Mouse (Mus musculus): Measurements from ENCODE around the gene Ptprm. TPM values are rescaled to one million over a fixed set of nuclear protein-coding genes. Genes with fewer than 3 reads are reported as not detected.

Gene Ptprm
- polyA plus RNA-seq, 1 experiment: not detected

DNA sequence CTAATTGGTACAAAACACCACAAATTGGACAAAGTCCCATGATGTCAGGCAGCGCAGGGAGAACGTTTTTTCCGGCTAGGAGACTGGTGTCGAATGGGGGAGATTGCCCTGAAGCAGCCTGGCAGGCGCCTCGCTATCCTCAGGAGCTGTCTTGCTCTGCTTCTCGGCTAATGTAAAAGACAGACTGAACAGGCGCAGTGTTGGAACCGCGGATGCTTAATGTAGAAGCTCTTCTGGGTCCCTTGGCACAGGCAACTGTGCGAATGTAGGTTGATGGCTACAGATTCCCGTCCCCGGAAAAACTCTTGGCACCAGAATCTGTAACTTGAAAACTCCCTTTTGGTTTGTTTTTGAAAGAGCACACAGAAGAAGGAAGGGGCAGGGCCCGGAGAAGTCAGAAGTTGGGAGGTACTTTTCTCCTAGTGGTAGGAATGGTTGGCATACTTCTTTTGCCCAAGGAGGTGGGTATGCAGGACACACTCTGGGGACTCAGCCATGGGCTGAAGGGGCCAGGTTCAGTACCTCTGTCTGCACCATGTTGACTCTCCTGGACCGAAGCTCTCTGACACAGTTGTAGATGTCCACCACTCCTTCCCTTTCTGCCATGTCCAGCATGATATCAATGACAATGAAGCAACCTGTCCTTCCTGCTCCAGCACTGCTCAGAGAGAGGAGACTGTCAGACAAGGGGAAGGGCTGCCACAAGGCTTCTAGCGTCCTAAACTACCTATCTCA, 661.1 kb downstream of the Ptprm start:
- no peak overlapping the region for H3K4me3 ChIP-seq (ENCODE audit: insufficient read depth, low read depth, low read length)
- 80% methylated on average over 16 of the region's 16 CpGs for WGBS
- H3K4me1 ChIP-seq (ENCODE audit: control insufficient read depth, insufficient read depth, low read length): 0 out of 2 replicates have a peak, but pooled peaks cover 2% of the 10 kb centered on the region
- H3K27ac ChIP-seq (ENCODE audit: insufficient read depth, low read depth, low read length): no peak overlapping the region
- no peak for TF ChIP-seq CTCF (IDR thresholded peaks at IDR 0.05; ENCODE audit: insufficient read depth, low read depth, low read length)
- TF ChIP-seq POLR2A (IDR thresholded peaks at IDR 0.05; ENCODE audit: insufficient read depth, low read depth, low read length): no peak

DNA sequence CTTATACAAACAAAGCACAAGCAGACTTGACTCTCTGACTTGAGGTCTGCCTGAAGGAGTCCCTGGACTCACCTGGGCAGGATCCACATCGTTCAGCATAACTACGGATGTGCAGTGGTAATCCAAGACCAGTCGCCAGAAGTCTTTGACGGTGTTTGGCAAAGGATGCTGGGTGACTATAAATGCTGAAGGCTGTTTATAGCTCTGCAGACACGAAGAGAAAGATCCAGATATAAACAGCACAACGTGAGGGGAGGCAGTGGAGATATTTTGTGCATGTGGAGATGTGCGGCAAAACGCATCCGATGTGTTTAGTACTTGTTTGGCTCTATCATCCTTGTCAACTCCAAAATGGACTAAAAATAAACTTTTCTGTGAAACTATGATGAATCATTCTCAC, 666.1 kb downstream of the Ptprm start:
- WGBS: 54% methylated on average over 9 of the region's 9 CpGs
- no peak overlapping the region for H3K27ac ChIP-seq (ENCODE audit: insufficient read depth, low read depth, low read length)
- no peaks in the 10 kb centered on the region for H3K4me1 ChIP-seq (ENCODE audit: control insufficient read depth, insufficient read depth, low read length)
- no peak overlapping the region for H3K4me3 ChIP-seq (ENCODE audit: insufficient read depth, low read depth, low read length)
- no peak for TF ChIP-seq CTCF (IDR thresholded peaks at IDR 0.05; ENCODE audit: insufficient read depth, low read depth, low read length)
- TF ChIP-seq POLR2A (IDR thresholded peaks at IDR 0.05; ENCODE audit: insufficient read depth, low read depth, low read length): no peak

DNA sequence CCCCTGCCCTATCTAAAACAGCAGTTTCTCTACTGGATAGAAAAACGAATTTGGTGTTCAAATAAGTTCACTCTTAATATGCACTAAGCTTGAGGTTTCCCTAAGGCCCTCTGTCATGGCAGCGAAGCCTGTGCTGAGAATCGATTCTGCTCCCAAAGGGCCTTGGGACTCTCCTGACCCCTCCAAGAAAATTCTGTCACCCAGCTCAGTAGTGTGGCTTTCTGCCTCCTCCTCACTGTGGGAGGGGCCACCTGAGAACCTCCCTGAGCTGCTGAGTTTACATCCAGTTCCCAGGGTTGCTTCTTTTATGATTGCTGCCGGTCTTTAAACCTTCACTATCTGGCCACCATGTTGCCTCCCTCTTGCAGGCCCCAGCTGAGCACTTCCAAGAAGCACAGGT, 666.7 kb downstream of the Ptprm start:
- Histone ChIP-seq H3K4me1 (ENCODE audit: control insufficient read depth, insufficient read depth, low read length) (no peaks in the 10 kb centered on the region), H3K27ac (ENCODE audit: insufficient read depth, low read depth, low read length) (no peak overlapping the region; the same call in 1 of the 2 replicates), H3K4me3 (ENCODE audit: insufficient read depth, low read depth, low read length) (no peak overlapping the region)
- no peak for TF ChIP-seq CTCF (IDR thresholded peaks at IDR 0.05; ENCODE audit: insufficient read depth, low read depth, low read length)
- no peak for TF ChIP-seq POLR2A (IDR thresholded peaks at IDR 0.05; ENCODE audit: insufficient read depth, low read depth, low read length)
- 73% methylated on average over 4 of the region's 4 CpGs for WGBS

DNA sequence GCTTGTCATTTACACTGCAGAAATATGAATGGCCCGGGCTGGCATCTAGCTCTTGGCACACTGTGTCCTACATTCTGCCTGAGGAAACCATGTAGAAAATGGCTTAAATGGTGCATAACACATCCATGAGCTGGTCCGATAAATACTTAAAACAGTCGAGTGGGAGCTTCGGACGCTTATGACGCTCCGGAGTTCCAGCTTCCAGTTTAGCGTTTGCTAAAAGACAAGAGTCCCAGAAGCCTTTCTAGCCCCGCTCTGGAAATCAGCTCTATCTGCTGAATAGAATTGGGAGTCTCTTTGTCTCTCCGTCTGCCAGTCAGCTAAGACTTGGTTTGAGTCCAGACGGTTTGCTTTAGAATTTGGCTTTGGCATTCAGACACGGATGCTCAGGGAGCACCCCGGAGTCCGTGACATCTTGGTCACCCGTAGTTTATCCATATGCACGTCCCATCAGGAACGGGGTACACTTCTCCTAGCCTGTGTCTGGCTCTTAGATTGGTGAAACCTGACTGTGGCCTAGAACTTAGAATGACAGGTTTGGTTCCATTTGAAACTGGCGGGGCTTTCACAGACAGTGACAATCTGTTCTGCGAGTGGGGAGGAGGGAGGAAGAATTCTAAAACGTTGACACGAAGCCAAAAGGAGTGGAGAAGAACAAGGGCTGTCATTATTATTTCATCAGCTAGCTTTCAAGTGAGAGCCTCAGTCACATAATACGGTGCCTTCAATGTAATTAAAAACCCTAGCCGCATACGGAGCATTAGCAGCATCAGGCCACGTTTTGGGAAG, 667.4 kb downstream of the Ptprm start:
- H3K27ac ChIP-seq (ENCODE audit: insufficient read depth, low read depth, low read length): no peak overlapping the region
- H3K4me1 ChIP-seq (ENCODE audit: control insufficient read depth, insufficient read depth, low read length): no peaks in the 10 kb centered on the region
- 49% methylated on average over 25 of the region's 25 CpGs for WGBS
- H3K4me3 ChIP-seq (ENCODE audit: insufficient read depth, low read depth, low read length): no peak overlapping the region
- TF ChIP-seq CTCF (IDR thresholded peaks at IDR 0.05; ENCODE audit: insufficient read depth, low read depth, low read length) (no peak), POLR2A (IDR thresholded peaks at IDR 0.05; ENCODE audit: insufficient read depth, low read depth, low read length) (no peak)

DNA sequence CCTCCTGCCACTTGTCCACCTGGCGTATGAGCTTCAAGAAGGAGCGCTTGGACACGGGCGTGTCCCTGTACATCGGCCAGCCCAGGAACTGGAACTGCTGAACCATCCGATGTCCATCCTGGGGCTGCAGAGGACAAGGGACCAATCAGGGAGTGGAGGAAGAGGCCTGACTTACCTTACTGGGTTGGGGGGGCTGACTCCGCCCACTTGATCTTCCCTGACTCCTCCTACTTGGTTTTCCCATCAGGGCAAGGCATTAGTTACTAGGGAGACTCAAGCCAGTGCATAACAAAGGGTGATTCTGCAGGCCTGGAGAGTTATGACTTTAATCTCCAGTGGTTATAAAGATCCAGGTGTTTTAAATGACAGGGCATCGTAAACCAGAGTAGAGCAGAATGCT, 670.8 kb downstream of the Ptprm start:
- Histone ChIP-seq H3K4me3 (ENCODE audit: insufficient read depth, low read depth, low read length) (no peak overlapping the region), H3K4me1 (ENCODE audit: control insufficient read depth, insufficient read depth, low read length) (no peaks in the 10 kb centered on the region), H3K27ac (ENCODE audit: insufficient read depth, low read depth, low read length) (no peak overlapping the region)
- TF ChIP-seq POLR2A (IDR thresholded peaks at IDR 0.05; ENCODE audit: insufficient read depth, low read depth, low read length) (no peak), CTCF (IDR thresholded peaks at IDR 0.05; ENCODE audit: insufficient read depth, low read depth, low read length) (no peak)
- 88% methylated on average over 8 of the region's 8 CpGs for WGBS

DNA sequence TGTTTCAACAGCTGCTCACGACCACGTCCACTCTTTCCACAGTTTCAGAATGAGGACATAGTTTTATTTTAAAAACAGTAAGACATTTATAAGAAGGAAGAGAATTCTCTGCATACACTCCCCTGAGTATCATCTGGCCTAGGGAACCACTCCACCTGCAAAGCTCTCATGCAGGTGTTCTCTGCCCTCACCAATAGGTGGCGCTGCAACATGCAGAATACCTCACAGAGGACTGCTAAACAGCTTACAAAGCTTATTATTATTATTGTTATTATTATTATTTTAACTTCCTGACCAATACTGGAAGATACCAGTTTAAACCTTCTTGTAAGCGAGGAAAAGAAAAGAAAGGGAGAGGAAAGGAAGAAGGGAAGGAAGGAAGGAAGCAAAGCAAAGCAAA, 673.6 kb downstream of the Ptprm start:
- Histone ChIP-seq H3K27ac (ENCODE audit: insufficient read depth, low read depth, low read length) (no peak overlapping the region), H3K4me3 (ENCODE audit: insufficient read depth, low read depth, low read length) (no peak overlapping the region), H3K4me1 (ENCODE audit: control insufficient read depth, insufficient read depth, low read length) (no peaks in the 10 kb centered on the region)
- TF ChIP-seq CTCF (IDR thresholded peaks at IDR 0.05; ENCODE audit: insufficient read depth, low read depth, low read length) (no peak), POLR2A (IDR thresholded peaks at IDR 0.05; ENCODE audit: insufficient read depth, low read depth, low read length) (no peak)
- WGBS: 38% methylated on average over 4 of the region's 4 CpGs

DNA sequence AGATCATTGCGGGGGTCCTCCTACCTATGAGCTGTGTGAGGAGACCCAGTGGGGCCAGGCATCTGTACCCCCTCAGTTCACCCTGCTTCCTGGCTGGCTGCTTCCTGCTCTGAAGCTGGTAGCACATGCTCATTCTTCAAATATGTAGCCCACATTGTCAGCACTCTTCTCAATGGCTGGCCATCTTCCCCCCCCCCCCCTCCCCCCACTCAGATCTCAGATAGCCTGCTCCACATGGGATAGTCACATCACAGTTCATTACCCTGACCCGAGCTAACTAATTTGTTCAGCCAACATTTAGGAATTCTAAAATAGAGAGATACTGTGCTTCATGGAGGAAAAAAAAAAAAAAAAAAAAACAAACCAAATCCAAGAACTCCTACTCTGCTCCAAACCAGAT, 679.6 kb downstream of the Ptprm start:
- WGBS: 94% methylated on average over 2 of the region's 2 CpGs
- H3K4me3 ChIP-seq (ENCODE audit: insufficient read depth, low read depth, low read length): no peak overlapping the region
- no peak for TF ChIP-seq CTCF (IDR thresholded peaks at IDR 0.05; ENCODE audit: insufficient read depth, low read depth, low read length)
- TF ChIP-seq POLR2A (IDR thresholded peaks at IDR 0.05; ENCODE audit: insufficient read depth, low read depth, low read length): no peak
- no peak overlapping the region for H3K27ac ChIP-seq (ENCODE audit: insufficient read depth, low read depth, low read length)
- peaks cover 11% of the 10 kb centered on the region for H3K4me1 ChIP-seq (ENCODE audit: control insufficient read depth, insufficient read depth, low read length)

DNA sequence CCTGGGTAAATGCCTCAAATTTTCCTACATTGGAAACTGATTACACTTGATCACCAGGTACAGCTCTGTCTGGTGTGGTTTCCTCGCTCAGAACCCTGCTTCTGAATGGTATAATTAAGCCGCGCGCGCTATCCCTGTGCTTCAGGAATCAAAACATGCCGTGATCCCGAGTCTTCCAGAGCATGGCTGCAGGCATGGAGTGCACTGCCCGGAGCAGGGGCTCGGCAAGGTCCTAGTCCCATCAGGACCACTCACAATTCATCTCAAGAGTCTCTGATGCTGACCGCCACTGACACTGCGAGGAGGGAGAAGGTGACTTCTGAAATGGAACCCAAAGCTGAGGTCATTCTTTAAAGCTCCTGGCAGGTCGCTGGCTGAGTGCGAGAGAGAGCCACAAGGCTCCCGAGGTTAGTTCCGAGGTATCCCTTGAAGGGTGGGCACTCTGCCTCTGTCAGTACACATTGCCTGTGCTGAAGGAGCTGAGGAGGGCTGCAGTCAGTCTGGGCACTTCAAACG, 682.5 kb downstream of the Ptprm start:
- WGBS: 63% methylated on average over 16 of the region's 16 CpGs
- H3K4me3 ChIP-seq (ENCODE audit: insufficient read depth, low read depth, low read length): no peak overlapping the region

DNA sequence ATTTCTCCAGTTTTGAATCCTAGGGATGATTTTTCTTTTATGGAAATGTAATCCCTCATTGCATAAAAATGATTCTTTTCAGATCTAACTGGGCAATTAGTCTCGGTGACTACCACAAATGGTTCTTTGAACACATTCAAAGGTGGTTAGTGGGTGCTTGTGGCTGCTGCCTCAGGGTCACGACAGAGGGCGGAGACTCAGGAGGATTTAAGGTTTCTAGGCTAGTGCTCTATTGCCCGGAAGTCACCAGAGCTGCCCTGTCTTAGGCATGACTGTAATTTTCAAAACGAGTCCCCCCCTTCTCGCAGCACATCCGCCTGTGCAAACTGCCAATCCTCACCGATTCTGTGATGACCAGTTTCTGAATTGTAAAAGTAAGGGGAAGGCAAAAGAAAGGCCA, 683.0 kb downstream of the Ptprm start:
- Histone ChIP-seq H3K27ac (ENCODE audit: insufficient read depth, low read depth, low read length) (no peak overlapping the region), H3K4me1 (ENCODE audit: control insufficient read depth, insufficient read depth, low read length) (peaks cover 11% of the 10 kb centered on the region), H3K4me3 (ENCODE audit: insufficient read depth, low read depth, low read length) (no peak overlapping the region)
- 54% methylated on average over 8 of the region's 8 CpGs for WGBS
- TF ChIP-seq CTCF (IDR thresholded peaks at IDR 0.05; ENCODE audit: insufficient read depth, low read depth, low read length) (no peak), POLR2A (IDR thresholded peaks at IDR 0.05; ENCODE audit: insufficient read depth, low read depth, low read length) (no peak)

More for the DNA sequence above, 682.5 kb downstream of the Ptprm start:
- H3K27ac ChIP-seq (ENCODE audit: insufficient read depth, low read depth, low read length): no peak overlapping the region
- no peak for TF ChIP-seq POLR2A (IDR thresholded peaks at IDR 0.05; ENCODE audit: insufficient read depth, low read depth, low read length)
- no peak for TF ChIP-seq CTCF (IDR thresholded peaks at IDR 0.05; ENCODE audit: insufficient read depth, low read depth, low read length)
- H3K4me1 ChIP-seq (ENCODE audit: control insufficient read depth, insufficient read depth, low read length): peaks cover 11% of the 10 kb centered on the region
